Mouse (Mus musculus): ENCODE results near the gene Rarres1.

The Rarres1 gene

DNA sequence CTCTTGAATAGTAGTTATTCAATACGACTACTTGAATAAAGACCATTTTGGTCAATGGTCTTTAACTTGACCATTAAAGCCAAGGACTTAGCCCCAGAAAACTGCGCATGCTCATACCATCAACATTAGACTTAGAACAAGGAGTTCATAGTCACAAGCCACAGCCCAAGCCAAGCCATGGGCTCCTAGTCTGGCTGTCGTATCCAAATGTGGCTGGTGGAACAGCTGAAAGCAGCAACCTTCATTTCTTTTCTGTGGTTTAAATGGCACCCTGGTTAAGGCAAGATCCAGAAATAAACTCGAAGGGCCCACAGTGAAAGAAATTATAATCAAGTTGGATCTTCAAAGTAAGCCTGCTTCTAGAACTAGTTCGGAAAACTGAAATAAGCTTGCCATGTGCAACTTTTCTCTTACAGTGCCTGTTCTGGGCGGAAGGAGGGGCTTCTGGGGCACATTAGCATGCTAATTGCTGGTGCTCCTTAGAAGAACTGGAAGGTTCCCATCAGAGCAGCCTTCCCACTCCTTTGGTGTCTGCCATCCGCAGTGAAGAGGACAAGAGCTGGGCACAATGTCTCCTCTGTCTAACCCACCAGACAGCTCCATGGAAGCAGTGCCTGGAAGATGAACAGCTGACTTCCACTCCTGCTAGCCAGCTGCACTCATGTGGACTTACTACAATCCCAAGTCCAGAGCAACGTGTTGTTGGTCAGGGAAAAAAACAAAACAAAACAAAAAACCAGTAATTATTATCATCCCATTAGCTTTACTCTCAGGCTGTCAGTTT, 23.0 kb downstream of the Rarres1 start:
- DNase-seq (ENCODE audit: low spot score in 2 of 2) = peak in 1 of 2 experiments; percentile 7

DNA sequence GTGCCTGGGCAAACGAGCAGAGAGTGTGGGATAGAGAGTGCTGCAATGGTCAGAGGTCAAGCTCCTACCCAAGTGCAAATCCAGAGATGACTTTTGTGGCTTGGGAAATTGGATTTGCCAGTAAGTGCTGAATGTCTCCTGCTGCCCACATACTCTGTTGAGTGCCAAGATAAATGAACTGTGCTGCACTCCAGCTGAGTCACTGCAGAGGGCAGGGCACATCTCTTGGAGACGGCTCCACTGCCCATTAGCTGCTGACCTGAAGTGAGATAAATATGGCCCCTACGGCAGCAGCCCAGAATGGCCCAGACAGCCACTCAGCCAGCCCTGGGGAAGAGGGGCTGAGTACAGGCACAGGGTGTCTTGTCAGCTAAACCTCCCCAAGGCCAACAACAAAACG, 25.2 kb downstream of the Rarres1 start:
- DNase-seq (ENCODE audit: low spot score in 2 of 2) = no peak

DNA sequence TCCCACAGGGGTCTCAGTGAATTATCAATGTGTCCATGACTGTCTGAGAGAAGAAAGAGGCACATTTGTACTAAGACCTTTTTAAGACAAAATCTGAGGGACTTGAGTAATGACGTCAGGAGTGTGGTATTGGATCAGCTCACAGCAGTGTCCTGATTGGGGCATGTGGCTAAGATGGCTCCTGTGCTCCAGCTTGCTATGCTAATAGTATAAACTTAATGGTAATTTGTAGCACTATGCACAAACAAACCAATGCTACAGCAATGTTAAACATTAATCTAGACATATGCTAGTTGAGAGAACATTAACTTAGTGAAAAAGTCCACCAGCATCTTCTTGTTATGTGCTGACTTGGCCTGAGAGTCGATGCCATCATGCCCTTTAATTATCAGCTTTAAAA, 30.1 kb downstream of the Rarres1 start:
- no peak for DNase-seq (ENCODE audit: low spot score in 2 of 2)

DNA sequence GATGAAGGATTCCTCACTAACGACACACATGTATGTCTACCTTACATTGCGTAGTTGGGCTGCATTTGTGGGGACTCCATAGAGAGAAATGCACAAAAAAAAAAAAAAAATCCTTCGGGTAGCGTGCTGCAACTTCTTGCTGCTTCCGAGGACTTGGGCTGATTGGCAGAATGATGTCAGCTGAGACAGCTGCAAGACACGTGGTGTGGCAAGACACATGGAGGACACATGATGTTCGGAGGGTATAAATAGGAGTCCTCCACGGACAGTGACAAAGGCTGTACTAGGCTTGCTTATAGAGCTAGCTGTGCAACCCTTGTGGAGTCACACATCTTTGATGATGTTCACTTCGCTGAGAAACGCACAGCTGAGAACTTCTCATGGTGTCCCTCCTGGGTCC, 32.9 kb downstream of the Rarres1 start:
- no peak for DNase-seq (ENCODE audit: low spot score in 2 of 2)

DNA sequence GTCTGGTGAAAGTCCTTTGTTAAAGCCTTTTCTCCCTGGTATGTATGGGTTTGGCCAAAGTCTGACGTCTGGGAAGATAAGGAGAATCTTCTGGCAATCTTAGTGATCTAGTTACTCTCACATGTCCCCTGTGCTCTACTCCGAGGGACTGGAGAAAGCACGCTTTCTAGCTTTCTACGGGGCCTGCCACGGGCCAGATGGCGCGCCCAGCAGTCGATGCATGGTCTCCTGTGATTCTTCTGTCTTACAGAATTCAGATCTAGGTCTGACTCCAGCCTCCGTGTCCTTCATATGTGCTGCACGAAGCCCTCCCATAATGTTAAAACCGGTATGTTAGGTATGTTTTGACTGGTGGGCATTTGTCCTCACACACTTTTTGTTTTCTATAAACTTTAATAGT, 35.5 kb downstream of the Rarres1 start:
- no peak for DNase-seq (ENCODE audit: low spot score in 2 of 2)

DNA sequence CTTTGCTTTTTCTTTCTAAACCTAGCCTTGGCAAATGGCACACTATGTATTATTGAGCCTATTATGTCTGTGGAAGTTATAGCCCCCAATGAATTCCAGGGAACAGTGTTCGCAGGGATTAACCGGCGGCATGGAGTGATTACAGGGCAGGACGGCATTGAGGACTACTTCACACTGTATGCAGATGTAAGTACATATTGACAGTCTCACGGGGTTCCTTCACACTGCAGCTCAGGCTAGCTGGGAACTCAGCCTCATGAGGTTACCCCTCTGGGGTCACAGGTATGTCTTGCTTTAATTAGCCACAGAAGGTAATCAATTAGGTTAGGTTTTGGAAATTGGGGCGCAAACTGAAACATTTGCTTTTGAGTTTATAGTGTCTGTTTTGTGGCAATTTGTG, 41.9 kb downstream of the Rarres1 start:
- DNase-seq (ENCODE audit: low spot score in 2 of 2) = no peak

DNA sequence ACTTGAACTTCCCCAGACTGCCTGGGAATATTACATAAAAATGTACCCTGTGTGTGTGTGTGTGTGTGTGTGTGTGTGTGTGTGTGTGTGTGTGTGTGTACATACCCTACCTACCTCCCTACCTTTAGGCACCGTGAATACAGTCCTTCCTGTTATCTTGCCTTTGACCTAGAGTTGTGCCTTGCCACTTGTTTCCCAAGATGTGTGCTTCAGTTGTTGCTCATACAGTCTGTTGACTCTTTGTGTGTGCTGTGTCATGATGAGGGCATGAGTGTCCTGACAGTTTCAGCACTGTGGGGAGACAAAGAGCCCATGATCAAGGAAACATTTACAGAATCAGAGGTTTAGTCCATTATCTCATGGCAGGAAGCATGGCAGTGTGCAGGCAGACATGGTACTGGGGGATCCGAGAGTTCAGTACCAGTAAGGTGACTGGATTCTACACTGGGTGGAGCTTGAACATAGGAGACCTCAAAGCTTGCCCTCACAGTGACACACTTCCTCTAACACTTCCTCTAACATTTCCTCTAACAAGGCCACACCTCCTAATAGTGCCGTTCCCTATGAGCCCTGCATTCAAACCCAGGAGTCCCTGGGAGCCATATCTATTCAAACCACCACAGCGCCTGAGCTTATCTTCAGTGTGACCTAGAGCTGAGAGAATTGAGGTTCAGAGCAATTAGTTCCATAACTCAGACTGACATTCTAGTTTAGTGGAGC, 43.8 kb downstream of the Rarres1 start:
- no peak for DNase-seq (ENCODE audit: low spot score in 2 of 2)

DNA sequence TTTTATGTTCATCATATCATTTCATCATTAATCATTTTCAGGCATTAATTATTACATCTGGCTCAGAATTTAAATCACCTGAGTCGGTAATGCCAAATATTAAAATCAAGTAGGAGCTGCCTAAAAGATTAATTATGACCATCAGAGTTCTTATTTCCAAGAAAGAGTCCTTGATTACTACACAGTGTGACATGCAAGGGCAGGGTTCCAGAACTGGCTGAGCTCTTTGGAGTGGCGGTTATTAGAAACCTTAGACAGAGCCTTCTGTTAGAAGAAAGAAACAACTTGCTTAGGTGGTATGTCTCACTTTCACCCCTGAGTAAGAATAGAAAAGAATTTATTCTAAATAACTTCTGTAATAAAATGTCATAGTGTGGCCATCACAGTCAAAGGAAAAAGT, 48.0 kb downstream of the Rarres1 start:
- DNase-seq (ENCODE audit: low spot score in 2 of 2) = no peak

DNA sequence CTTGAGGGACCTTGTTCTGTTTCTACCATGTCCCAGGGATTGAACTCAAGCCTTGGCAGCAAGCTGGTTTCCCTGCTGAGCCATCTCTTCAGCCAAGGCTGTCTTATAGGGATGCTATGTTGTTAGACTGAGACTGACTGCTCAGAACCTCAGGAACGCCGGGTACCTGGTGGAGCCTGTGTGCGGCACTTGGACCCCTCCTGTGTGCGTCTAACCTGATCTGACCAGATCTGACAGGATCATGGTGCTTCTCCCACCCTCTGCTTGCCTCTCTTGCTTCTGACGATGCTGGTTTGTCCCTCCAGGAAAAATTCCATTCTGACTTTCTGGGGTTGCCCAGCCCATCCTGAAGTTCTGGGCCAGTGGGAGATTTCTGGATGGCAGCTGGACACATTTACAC, 48.7 kb downstream of the Rarres1 start:
- DNase-seq (ENCODE audit: low spot score in 2 of 2) = no peak

DNA sequence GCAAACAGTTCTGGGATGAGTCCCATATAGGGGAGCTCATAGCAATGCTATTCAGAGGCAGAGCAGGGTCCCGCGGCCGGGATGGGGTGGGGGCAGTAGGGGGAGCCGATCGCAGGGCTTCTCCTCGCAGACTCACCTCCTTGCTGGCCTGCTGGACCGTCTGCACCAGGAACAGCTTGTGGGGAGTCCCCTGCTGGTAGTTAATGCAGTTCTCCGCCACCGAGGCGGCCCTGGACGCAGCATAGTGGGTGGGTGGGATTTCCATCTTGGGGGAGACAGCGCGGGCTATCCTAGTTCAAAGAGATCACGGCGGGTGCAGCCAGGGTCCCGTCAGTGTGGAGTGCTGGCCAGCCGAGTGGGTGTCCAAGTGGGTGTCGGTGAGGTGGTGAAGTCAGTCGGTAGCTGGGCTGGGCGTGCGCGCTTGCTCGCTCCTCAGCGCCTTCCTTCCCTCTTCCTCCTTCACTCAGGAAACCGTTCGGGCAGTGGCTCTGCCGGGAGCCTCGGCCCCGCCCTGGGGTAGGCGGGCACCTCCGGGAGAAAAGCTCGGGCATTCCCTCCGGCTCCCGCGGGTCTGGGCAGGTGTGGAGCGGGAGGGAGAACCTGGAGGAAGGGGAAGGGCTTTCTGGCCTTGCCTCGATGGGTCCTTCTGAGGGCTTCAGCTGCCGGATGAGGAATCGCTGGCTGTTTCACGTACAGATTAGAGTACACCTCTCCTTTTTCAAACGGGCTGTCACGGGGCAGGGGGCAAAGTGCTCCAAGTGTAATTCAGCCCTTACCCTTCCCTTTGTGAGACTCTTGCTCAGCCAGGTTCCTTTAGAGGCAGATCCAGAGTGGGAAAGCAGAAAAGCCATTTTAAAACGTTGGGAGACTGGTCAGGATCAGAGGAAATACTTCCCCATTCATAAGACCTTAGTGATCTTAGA, 51.6 kb downstream of the Rarres1 start, which contains the start of gene Lxn:
TSS of gene Lxn (minus strand) at position 477 of the 923 bp plus-strand sequence.
- DNase-seq (ENCODE audit: low spot score in 2 of 2) = peak in 1 of 2 experiments; percentile 67

DNA sequence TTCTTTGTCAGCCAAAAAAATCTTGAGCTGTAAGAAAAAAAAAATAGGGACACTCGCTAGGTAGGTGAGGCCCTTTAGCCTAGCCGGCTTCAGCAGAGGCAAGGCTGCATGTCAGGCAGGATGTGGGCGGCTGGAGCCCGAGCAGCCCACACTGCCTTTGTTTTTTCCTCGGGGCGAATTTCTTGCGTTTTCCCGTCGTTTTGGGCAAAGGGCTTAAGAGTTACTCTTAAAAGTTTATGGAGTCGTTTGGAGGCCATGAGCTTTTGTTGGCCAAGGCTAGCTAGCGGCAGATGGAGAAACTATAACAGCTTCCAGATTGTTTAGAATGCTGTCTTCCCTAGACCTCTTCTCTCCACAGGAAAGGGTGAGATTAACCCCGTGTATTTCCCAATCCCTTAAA, 52.3 kb downstream of the Rarres1 start:
- DNase-seq (ENCODE audit: low spot score in 2 of 2) = no peak

DNA sequence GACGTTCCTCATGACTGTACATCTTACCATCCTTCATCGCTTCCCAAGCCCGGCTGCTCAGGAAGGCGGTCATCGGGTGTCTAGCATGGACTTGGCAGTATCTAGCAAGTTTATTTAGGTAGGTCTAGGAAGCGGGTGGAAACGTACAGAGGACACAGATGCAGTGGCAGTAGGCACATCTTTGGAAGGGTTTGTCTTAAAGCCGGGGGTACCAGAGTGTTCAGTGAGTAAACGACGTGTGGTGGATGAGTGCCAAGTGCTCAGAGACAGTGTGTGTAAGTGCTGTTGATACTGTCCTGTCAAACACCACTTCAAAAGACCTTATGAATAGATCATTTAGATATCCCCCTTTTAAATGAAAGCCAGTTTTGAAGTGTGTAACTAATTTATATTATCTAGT, 52.7 kb downstream of the Rarres1 start:
- DNase-seq (ENCODE audit: low spot score in 2 of 2) = no peak

DNA sequence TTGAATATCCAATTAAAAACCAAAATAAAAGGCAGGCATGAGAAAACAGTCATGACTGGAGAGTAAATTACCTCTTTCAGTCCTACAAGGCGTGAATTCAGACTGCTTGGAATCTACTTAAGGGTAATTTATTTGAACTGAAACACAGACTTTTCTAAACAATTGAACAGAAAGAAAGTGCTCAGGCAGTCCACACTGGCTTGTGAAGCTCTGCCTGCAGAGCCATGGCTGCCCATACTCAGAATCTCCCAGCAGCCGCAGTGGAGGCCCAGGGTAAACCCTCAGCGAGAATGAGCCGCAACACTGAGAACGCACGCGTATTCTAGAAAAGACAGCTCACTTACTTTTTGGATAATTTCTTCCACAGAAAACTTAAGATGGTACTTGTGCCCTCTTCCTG, 53.3 kb downstream of the Rarres1 start:
- DNase-seq (ENCODE audit: low spot score in 2 of 2) = no peak

DNA sequence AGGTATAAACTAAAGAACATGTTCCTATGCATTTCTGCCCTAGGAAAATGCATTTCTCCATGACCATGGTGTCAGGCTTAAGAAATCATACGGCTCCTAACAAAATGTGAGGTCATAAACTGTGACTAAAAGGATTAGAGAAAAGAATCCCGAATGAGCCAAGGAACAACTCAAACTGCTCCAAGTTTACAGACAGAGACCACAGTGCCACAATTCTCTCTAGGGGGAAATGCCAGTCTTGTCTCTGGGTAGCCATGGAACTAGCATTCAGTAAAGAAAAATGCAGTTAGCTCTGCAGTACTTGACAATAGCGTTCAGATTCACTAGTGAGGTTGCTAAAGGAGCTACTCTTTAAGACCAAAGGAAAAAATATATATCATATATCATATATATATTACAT, 55.4 kb downstream of the Rarres1 start:
- no peak for DNase-seq (ENCODE audit: low spot score in 2 of 2)

DNA sequence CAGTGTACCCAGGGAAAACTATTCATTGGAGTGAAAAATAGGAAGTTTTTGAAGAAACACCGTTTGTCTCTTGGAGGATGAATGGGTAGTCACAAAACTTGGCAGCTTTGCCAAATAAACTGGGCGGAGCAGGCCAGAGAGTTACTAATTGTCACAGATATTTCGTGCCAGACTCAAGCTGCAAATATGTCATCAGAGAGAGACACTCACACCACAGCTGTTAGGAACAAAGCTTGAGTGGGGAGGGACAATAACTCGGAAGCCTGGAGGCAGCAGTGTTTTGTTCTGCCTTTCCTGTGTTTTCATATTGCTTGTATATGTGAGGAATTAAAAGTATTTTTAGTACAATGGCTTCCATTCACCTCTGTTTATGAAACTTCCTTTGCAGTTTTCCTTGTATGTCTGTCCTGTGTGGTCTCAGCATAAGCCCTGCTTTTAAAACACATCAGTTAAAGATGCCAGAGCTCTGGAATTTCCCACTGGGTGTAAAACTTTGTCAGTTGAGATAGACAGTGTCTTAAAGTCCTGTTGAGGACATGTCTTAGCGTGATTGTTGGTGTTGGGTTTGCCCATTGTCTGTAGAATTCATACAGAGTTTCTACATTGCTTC, 64.6 kb downstream of the Rarres1 start:
- no peak for DNase-seq (ENCODE audit: low spot score in 2 of 2)

DNA sequence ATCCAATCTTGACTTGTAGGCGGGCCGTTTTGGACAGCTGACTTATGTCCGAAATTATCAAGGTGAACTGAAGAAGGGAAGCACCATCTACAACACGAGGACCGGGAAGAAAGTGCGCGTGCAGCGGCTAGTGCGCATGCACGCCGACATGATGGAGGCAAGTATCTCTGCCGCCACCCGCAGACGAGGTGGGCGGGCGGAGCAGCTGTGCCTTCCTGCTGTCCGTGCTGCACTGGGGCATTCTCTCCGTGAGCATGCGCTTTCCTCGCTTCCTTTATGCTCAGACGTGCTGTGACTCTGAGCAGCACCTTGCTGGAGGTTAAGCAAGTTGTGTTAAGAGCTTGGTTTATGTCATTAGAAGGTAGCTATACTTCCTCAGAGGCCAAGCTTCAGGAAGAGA, 65.7 kb downstream of the Rarres1 start:
- DNase-seq (ENCODE audit: low spot score in 2 of 2) = peak in 1 of 2 experiments; percentile 25

DNA sequence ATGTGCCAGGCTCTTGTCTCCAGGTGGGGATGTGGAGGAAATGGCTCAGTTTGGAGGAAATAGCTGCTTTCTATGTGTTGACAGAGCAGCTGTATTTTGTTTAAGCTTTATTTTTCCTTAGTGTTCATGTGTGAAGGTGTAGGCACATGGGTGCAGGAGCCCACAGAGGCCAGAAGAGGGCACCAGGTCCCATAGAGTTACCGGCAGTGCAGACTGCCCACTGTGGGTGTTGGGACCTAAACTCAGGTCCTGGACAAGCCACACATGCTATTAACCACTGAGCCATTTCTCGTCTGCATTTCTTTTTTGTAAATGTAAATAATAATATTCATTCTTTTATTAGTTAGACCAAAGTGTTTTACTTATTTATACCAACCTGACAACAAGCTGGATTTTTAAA, 68.2 kb downstream of the Rarres1 start:
- no peak for DNase-seq (ENCODE audit: low spot score in 2 of 2)

DNA sequence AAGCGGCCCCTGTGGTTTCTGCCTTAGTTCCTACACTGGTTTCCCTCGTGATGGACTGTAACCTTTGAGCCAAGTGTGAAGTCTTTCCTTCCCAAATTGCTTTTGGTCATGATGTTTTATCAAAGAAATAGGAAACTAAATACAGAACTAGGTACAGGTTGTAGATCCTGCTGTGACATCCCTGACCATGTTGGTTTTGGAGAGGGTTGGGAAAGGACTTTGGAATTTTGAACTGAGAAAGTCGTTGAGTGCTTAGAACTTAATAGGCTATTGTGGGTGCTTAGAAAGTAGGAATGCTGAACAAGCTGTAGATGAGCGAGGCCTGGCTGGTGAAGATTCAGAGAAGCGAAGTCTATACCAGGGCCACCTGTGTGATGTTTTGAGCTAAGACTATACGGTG, 81.3 kb downstream of the Rarres1 start:
- no peak for DNase-seq (ENCODE audit: low spot score in 2 of 2)

DNA sequence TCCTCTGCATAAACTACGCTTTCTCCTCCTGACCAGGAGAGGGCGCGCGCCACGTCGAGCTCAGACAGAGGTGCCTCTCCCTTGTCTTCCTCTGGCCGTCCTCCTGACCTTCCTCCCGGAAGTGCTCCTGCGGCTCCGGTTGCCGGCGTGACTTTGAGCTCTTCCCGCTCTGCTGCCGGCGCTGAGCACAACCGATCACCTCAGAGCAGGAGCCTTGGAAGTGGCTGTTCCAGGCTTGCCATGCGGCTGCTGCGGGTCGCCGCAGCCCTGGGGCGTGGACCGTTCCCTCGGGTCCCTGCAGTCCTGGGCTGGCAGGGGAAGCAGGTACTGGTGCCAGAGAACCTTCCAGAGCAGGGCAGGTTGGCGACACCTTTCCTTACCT, 85.3 kb downstream of the Rarres1 start, which contains the start of gene Gfm1:
TSS of gene Gfm1 (plus strand) at position 98 of the 382 bp plus-strand sequence.
- DNase-seq (ENCODE audit: low spot score in 2 of 2) = peak; percentile 70 to 84

DNA sequence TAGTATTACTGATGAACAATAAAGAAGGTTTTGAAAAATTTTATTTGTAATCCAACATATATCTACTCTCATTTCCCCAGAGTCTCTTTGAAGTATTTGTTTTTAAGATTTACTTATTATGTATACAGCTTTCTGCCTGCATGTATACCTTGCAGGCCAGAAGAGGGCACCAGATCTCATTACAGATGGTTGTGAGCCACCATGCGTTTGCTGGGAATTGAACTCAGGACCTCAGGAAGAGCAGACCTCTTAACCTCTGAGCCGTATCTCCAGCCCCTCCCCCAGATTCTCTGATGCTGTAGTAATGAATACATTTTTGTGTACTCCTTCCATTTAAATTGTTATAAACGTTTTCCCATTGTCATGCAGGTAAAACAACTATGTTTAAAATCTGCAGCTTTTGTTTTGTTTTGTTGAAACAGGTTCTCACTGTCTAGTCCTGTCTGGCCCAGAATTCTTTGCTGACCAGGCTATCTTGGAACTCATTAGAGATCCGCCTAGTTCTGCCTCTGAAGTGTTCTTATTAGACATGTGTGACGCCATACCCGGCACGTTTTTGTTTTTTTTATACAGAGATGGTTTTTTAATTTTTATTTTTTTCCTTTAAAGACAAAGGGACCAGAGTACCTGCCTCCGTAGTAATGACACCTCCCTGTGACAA, 85.9 kb downstream of the Rarres1 start:
- DNase-seq (ENCODE audit: low spot score in 2 of 2) = no peak

All from left cerebral cortex, adult 9 months (tissue).